Mouse (Mus musculus) olfactory bulb, adult 2 months (tissue): ENCODE measurements around the gene Slc25a21. TPM values are rescaled to one million over a fixed set of nuclear protein-coding genes. Genes with fewer than 3 reads are reported as not detected.

Source experiments
- H3K27ac ChIP-seq: fragments of 200-500 bp; 2 replicates; pipeline ENCODE4 v1.5.1; 2012; ENCODE audit warnings: low read depth, low read length; ENCODE audit not compliant: insufficient read depth
- H3K4me1 ChIP-seq: fragments of 200-500 bp; 2 replicates; pipeline ENCODE4 v1.6.1; 2012; ENCODE audit warnings: low read length; ENCODE audit not compliant: control insufficient read depth, insufficient read depth
- H3K4me3 ChIP-seq: fragments of 200-500 bp; 2 replicates; pipeline ENCODE4 v1.5.1; 2012; ENCODE audit warnings: mild to moderate bottlenecking, low read depth, low read length, moderate library complexity; ENCODE audit not compliant: insufficient read depth
- CTCF ChIP-seq: fragments of 200-500 bp; IDR thresholded peaks from 2 replicates; pipeline ENCODE4 v1.5.1; 2012; ENCODE audit warnings: low read depth, mild to moderate bottlenecking, low read length, moderate library complexity; ENCODE audit not compliant: insufficient read depth
- POLR2A ChIP-seq: fragments of 200-500 bp; IDR thresholded peaks from 2 replicates; pipeline ENCODE4 v1.6.1; 2012; ENCODE audit warnings: mild to moderate bottlenecking, low read depth, low read length, moderate library complexity; ENCODE audit not compliant: insufficient read depth
- WGBS: fragments of 180-500 bp; shearing (Covaris S2); methylation state at CpG from one replicate; pipeline ENCODE4 v1.1.7; 2018; 5-methylcytosine and 5-hydroxymethylcytosine counted together
- polyA plus RNA-seq: library from polyadenylated mRNA; stranded (reverse); fragments of >200 nt; gene quantifications from 2 replicates; pipeline ENCODE4 v1.2.4, GENCODE M21; 2012; ENCODE audit warnings: low replicate concordance; ENCODE audit not compliant: missing spikeins, insufficient read depth, insufficient read length

Gene Slc25a21
- polyA plus RNA-seq, 1 experiment: not detected

- H3K4me3 ChIP-seq: no peak overlapping the region
- no peak for TF ChIP-seq CTCF
- TF ChIP-seq POLR2A: no peak
- 52% methylated on average over 2 of the region's 2 CpGs for WGBS
- no peaks in the 10 kb centered on the region for H3K4me1 ChIP-seq
- H3K27ac ChIP-seq: no peak overlapping the region
Observed at GRCm38 (mm10) chr12:56807483-56807882, 389.8 kb downstream of the Slc25a21 start.

DNA sequence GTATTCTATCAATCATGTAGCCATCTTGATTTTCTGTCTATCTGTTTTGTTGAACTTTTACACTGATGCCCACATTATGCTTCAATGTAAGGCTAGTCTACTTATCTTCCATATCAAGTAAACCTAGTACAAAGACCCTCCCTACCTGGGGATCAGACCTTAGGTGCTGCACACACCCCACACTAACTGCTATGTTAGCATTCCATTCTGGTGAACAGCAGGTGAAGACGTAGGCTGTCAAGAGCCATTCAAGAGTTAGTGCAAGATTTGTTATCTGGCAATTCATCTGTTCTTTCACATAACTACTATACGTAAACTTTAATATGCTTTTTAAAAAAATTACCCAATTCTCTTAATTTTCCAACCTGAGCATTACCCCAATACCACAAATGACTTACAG lies 390.2 kb downstream of the Slc25a21 start:
- no peak overlapping the region for H3K4me3 ChIP-seq
- WGBS: 69% methylated on average over 2 of the region's 2 CpGs
- TF ChIP-seq CTCF (no peak), POLR2A (no peak)
- H3K27ac ChIP-seq: no peak overlapping the region
- H3K4me1 ChIP-seq: no peaks in the 10 kb centered on the region

GRCm38 (mm10) chr12:56804487-56804886 lies 392.8 kb downstream of the Slc25a21 start:
- Histone ChIP-seq H3K27ac (no peak overlapping the region), H3K4me1 (no peaks in the 10 kb centered on the region), H3K4me3 (no peak overlapping the region)
- 63% methylated on average over 3 of the region's 3 CpGs for WGBS
- TF ChIP-seq CTCF (no peak), POLR2A (no peak)

- no peak overlapping the region for H3K27ac ChIP-seq
- TF ChIP-seq POLR2A (no peak), CTCF (no peak)
- no peak overlapping the region for H3K4me3 ChIP-seq
- WGBS: 59% methylated on average over 6 of the region's 6 CpGs
- no peaks in the 10 kb centered on the region for H3K4me1 ChIP-seq
Observed at GRCm38 (mm10) chr12:56798641-56799415, 398.4 kb downstream of the Slc25a21 start.

DNA sequence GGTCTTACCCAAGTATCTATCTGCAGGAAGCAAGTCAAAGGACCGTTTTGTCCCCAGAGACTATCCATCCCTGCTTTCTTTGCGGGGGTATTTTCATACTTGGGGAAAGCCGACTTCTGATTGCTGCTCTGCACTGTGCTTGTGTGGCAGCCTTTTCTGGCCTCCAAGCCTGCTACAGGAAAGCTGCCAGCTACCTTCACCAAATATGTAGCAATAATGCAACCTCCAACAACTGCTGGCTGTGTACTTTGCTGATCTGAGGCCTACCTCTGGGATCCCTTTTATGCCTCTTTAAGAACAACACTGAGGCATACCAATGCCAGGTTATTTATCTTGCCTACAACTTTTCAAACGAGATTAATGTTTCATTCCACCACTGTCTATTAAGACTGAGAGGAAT lies 408.0 kb downstream of the Slc25a21 start:
- Histone ChIP-seq H3K4me3 (no peak overlapping the region), H3K27ac (no peak overlapping the region), H3K4me1 (no peaks in the 10 kb centered on the region)
- TF ChIP-seq CTCF (no peak), POLR2A (no peak)
- WGBS: 74% methylated on average over 4 of the region's 4 CpGs

DNA sequence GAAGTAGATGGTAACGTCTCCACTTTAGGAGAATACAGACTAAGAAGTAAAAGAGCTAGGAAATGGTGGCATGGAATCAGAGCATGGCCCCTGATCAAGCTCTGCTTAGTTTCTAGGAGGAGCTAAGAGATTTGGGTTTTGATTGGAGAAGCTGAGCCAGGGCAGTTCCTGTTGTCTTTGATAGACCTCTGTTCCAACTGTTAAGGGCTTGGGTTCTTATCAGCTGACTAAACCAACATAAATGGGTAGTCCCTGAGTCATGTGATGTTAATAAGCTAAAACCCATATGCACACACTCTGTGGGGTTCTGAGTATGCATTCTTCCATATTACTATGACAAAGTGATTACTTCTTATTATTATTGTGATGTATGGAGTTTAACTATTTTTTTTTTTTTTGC lies 412.0 kb downstream of the Slc25a21 start:
- TF ChIP-seq CTCF (no peak), POLR2A (no peak)
- H3K4me3 ChIP-seq: no peak overlapping the region
- H3K27ac ChIP-seq: no peak overlapping the region
- no peaks in the 10 kb centered on the region for H3K4me1 ChIP-seq
- 78% methylated on average over 1 of the region's 1 CpGs for WGBS

DNA sequence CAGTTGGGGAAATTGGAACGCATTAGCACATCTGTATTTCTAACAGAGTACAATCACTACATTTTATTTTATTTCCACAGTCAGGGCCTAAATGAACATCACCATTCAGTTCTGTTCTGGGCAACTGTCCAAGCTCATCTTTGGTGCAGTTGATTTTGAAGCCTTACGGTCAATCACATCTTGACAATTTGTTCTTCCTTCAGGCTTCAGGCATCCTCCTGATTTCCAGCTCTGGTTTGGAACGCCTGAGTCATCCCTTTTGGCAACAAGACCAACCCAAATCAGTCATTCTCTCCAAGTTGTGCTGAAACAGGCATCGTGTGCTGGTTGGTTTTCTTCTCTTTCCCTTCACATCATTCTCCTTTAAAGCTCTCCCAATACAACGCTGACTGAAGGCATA lies 416.1 kb downstream of the Slc25a21 start:
- TF ChIP-seq POLR2A (no peak), CTCF (no peak)
- no peak overlapping the region for H3K27ac ChIP-seq
- 49% methylated on average over 5 of the region's 5 CpGs for WGBS
- H3K4me1 ChIP-seq: no peaks in the 10 kb centered on the region
- H3K4me3 ChIP-seq: no peak overlapping the region

DNA sequence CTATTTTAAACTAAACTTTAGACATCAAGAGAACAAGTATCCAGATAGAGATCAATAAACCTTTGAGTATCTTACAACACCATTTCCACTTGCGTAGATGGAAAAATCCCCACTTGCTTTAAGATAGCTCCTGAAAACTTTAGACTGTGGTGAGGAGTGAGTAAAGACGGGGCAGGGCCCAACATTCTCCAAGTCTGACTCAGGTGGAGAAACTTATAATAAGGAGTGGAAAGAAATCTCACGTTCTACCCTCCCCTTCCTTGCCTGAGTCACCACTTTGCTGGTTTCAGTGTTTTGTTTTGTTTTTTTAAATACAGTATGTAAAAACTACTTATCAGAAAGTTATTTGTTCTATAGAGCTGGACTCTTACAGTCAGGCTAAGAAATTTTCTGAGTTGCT lies 417.7 kb downstream of the Slc25a21 start:
- TF ChIP-seq CTCF (no peak), POLR2A (no peak)
- no peak overlapping the region for H3K27ac ChIP-seq
- no peak overlapping the region for H3K4me3 ChIP-seq
- 82% methylated on average over 3 of the region's 3 CpGs for WGBS
- H3K4me1 ChIP-seq: no peaks in the 10 kb centered on the region

- Histone ChIP-seq H3K4me1 (no peaks in the 10 kb centered on the region), H3K4me3 (no peak overlapping the region), H3K27ac (no peak overlapping the region)
- TF ChIP-seq CTCF: no peak
- TF ChIP-seq POLR2A: no peak
- WGBS: 27% methylated on average over 6 of the region's 6 CpGs
Observed at GRCm38 (mm10) chr12:56773941-56774340, 423.3 kb downstream of the Slc25a21 start.

DNA sequence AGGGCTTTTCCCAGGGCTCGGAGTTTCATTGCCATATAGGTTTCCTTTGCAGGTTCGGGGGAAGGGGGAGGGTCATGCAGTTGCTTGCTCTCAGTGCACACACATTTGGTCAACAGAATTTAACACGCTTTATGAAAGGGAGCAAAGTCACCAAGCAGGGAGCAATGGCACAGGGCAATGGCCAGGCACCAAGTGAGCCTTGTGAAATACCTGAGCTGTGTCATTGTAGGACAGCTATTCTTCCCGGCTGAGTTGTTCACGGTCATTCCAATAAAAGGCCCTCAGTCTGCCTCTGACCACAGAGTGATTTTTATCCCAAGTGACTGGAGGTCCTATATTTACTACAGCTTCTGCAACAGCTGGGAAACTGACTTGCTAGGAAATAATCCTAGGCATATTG lies 427.9 kb downstream of the Slc25a21 start:
- Histone ChIP-seq H3K4me3 (no peak overlapping the region), H3K27ac (no peak overlapping the region), H3K4me1 (no peaks in the 10 kb centered on the region)
- no peak for TF ChIP-seq POLR2A
- no peak for TF ChIP-seq CTCF
- WGBS: 82% methylated on average over 5 of the region's 5 CpGs
